Mouse (Mus musculus) liver, embryonic 13.5 days (tissue): ENCODE measurements at regions not wholly inside any gene's neighbourhood (a gene's known extent, or its start where the extent isn't known, plus 50 kb on each side); places are given as distances from the start of the nearest gene placed in this dataset.

ENCODE experiments used
- ATAC-seq: fragments of 200-750 bp; cut with Nextera tagmentation; 2 replicates; pipeline ENCODE4 v1.8.0; 2017; ENCODE audit warnings: low read depth, mild to moderate bottlenecking, moderate number of reproducible peaks, moderate library complexity
- DNase-seq: peaks from one replicate; pipeline ENCODE4 v3.0.0; 2022
- H3K27ac ChIP-seq: fragments of 300-500 bp; sonication (generic); 2 replicates; pipeline ENCODE4 v1.5.1; 2015; ENCODE audit warnings: moderate library complexity, mild to moderate bottlenecking, inconsistent platforms
- H3K27me3 ChIP-seq: fragments of 300-500 bp; sonication (generic); 2 replicates; pipeline ENCODE4 v1.6.1; 2015; ENCODE audit warnings: mild to moderate bottlenecking, inconsistent platforms
- H3K36me3 ChIP-seq: fragments of 300-500 bp; sonication (generic); 2 replicates; pipeline ENCODE4 v1.6.1; 2015; ENCODE audit warnings: mild to moderate bottlenecking, inconsistent platforms
- H3K4me1 ChIP-seq: fragments of 300-500 bp; sonication (generic); replicated peaks from 2 replicates; pipeline ENCODE4 v1.6.1; 2015; ENCODE audit warnings: inconsistent platforms
- H3K4me2 ChIP-seq: fragments of 300-500 bp; sonication (generic); 2 replicates; pipeline ENCODE4 v1.6.1; 2015; ENCODE audit warnings: inconsistent platforms, mild to moderate bottlenecking, moderate library complexity
- H3K4me3 ChIP-seq: fragments of 300-500 bp; sonication (generic); replicated peaks from 2 replicates; pipeline ENCODE4 v1.5.1; 2015; ENCODE audit warnings: mild to moderate bottlenecking, inconsistent platforms
- H3K9ac ChIP-seq: fragments of 300-500 bp; sonication (generic); 2 replicates; pipeline ENCODE4 v1.6.1; 2015; ENCODE audit warnings: mild to moderate bottlenecking, inconsistent platforms
- H3K9me3 ChIP-seq: fragments of 300-500 bp; sonication (generic); replicated peaks from 2 replicates; pipeline ENCODE4 v1.6.1; 2016; ENCODE audit warnings: inconsistent platforms
- WGBS: fragments of 180-500 bp; shearing (Covaris S2); methylation state at CpG from one replicate; pipeline ENCODE4 v1.1.7; 2015; ENCODE audit not compliant: insufficient replicate concordance; 5-methylcytosine and 5-hydroxymethylcytosine counted together

- no peak for ATAC-seq
Observed at GRCm38 (mm10) chr2:128536294-128536693, 54.7 kb upstream of the Spdye4c start.

GRCm38 (mm10) chr2:128537425-128537824 lies 53.6 kb upstream of the Spdye4c start:
- Histone ChIP-seq H3K9me3 (no peaks in the 10 kb centered on the region), H3K4me3 (no peak overlapping the region), H3K27me3 (no peaks in the 10 kb centered on the region), H3K4me1 (no peaks in the 10 kb centered on the region), H3K4me2 (no peak overlapping the region), H3K9ac (no peak overlapping the region), H3K27ac (no peak overlapping the region), H3K36me3 (no peaks in the 10 kb centered on the region)
- WGBS: 56% methylated on average over 6 of the region's 6 CpGs
- ATAC-seq: no peak
- no peak for DNase-seq

More at GRCm38 (mm10) chr2:128536294-128536693, 54.7 kb upstream of the Spdye4c start:
- Histone ChIP-seq H3K9ac (no peak overlapping the region), H3K27ac (no peak overlapping the region), H3K4me1 (no peaks in the 10 kb centered on the region), H3K9me3 (no peaks in the 10 kb centered on the region), H3K4me2 (no peak overlapping the region), H3K36me3 (no peaks in the 10 kb centered on the region), H3K27me3 (no peaks in the 10 kb centered on the region), H3K4me3 (no peak overlapping the region)
- DNase-seq: no peak
- 23% methylated on average over 3 of the region's 3 CpGs for WGBS

DNA sequence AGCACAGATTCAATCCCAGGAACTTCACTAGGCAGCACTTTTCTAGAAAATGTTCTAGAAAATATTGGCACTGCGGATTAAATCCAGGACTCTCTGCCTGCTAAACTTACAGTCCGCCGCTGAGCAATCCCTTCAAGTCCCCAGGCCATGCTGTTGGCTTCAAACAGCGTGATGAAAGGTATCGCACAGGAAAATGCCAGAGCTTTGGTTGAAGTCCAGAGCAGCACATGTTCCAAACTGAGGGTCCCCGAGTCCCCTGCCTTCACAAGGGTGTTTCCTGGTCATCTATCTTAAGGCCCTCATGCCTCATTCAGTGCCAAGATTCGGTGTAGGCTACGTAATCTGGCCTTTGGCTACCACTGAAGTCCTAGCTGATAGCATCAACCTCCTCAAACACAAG lies 52.3 kb upstream of the Spdye4c start:
- ATAC-seq (no peak), DNase-seq (no peak)
- H3K27me3 ChIP-seq: no peaks in the 10 kb centered on the region
- H3K4me2 ChIP-seq: no peak overlapping the region
- H3K9me3 ChIP-seq: no peaks in the 10 kb centered on the region
- H3K9ac ChIP-seq: no peak overlapping the region
- no peak overlapping the region for H3K4me3 ChIP-seq
- peaks cover under 1% of the 10 kb centered on the region; the same call in 1 of the 2 replicates for H3K4me1 ChIP-seq
- 76% methylated on average over 8 of the region's 8 CpGs for WGBS
- H3K27ac ChIP-seq: no peak overlapping the region
- H3K36me3 ChIP-seq: no peaks in the 10 kb centered on the region
